Mouse (Mus musculus): ENCODE measurements around the gene Ulk2. TPM values are rescaled to one million over a fixed set of nuclear protein-coding genes. Genes with fewer than 3 reads are reported as not detected.
A peak's percentile ranks its signal among the peaks of the same experiment; 100 is the strongest.

Gene Ulk2
- total RNA-seq, 2 experiments from 2014 or later: 66.8 to 72.2 TPM

- DNase-seq: peak; percentile 97
These were observed 93.1 kb downstream of the Ulk2 start, which contains the start of gene Prpsap2 for GRCm38 (mm10) chr11:61761584-61762407. Gene Prpsap2 (minus strand): TSS chr11:61762088.

GRCm38 (mm10) chr11:61760518-61760917 lies 94.4 kb downstream of the Ulk2 start:
- no peak for DNase-seq

- DNase-seq: no peak
These were observed 97.7 kb downstream of the Ulk2 start for GRCm38 (mm10) chr11:61757151-61757550.

- no peak for DNase-seq
These were observed 103.3 kb downstream of the Ulk2 start for GRCm38 (mm10) chr11:61751612-61752011.

- no peak for DNase-seq
These were observed 107.7 kb downstream of the Ulk2 start for GRCm38 (mm10) chr11:61747161-61747560.

GRCm38 (mm10) chr11:61745781-61746180 lies 109.1 kb downstream of the Ulk2 start:
- no peak for DNase-seq

- no peak for DNase-seq
These were observed 110.4 kb downstream of the Ulk2 start for GRCm38 (mm10) chr11:61744460-61744859.

GRCm38 (mm10) chr11:61743768-61744167 lies 111.1 kb downstream of the Ulk2 start:
- DNase-seq: no peak

GRCm38 (mm10) chr11:61740500-61740899 lies 114.4 kb downstream of the Ulk2 start:
- no peak for DNase-seq

- DNase-seq: no peak
These were observed 117.6 kb downstream of the Ulk2 start for GRCm38 (mm10) chr11:61737290-61737689.

- no peak for DNase-seq
These were observed 122.2 kb downstream of the Ulk2 start for GRCm38 (mm10) chr11:61732672-61733071.

- no peak for DNase-seq
These were observed 126.8 kb downstream of the Ulk2 start for GRCm38 (mm10) chr11:61728037-61728436.

Other genes starting within 250 kb of the Ulk2 start
- gene Grap, start 201.8 kb downstream of the Ulk2 start, total RNA-seq (2021): 1 to 10 TPM; 4.0 to 5.9 TPM
- gene Fam83g, start 171.0 kb downstream of the Ulk2 start, total RNA-seq (2021): under 1 TPM; 0.10 to 0.29 TPM
- gene Slc5a10, start 134.2 kb downstream of the Ulk2 start, total RNA-seq (2021): not detected
- gene Prpsap2, start 93.0 kb downstream of the Ulk2 start, total RNA-seq (2021): 1 to 10 TPM; 3.6 to 4.2 TPM
- gene Akap10, start 75.2 kb upstream of the Ulk2 start, total RNA-seq (2021): 1 to 10 TPM; 6.6 to 9.8 TPM
- 1 to 10 TPM; 1.9 to 2.8 TPM for gene Specc1, start 101.7 kb upstream of the Ulk2 start, total RNA-seq (2021)

Data from gastrocnemius, postnatal 25 days (tissue).